Mouse (Mus musculus): Measurements from ENCODE around the gene Cc2d1a. TPM values are rescaled to one million over a fixed set of nuclear protein-coding genes. Genes with fewer than 3 reads are reported as not detected.

Gene Cc2d1a
- polyA plus RNA-seq, 1 experiment, result 27.7 TPM

DNA sequence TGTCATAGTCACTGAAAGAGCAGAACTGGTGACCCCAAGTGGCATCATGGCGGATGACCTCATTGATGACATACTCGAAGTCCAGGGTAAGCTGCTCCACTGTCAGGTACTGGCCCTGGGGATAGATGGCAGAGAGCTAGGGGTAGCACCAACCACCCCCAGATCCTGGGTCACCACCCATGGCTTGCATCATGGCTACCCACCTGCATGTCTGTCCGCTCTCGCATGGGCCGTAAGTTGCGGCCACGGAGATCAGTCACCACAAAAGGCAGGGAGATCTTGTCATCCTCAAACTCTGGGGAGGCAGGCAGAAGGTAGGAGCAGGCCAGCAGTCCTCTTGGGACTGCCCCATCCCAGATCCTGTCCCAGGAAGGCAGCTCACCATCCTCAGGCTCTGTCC is 49.4 kb downstream of the Cc2d1a start:
- Histone ChIP-seq H3K4me3 (replicated peaks; ENCODE audit: extremely low read depth, low read depth, low read length) (no peak overlapping the region), H3K4me1 (ENCODE audit: control insufficient read depth, insufficient read depth, low read length) (no peaks in the 10 kb centered on the region)
- 92% methylated on average over 7 of the region's 7 CpGs for WGBS
- TF ChIP-seq POLR2A (IDR thresholded peaks at IDR 0.05; ENCODE audit: borderline replicate concordance, extremely low read depth, low read depth, low read length), result no peak
- no peak for TF ChIP-seq CTCF (IDR thresholded peaks at IDR 0.05; ENCODE audit: insufficient read depth, low read length)
- no peak for DNase-seq

DNA sequence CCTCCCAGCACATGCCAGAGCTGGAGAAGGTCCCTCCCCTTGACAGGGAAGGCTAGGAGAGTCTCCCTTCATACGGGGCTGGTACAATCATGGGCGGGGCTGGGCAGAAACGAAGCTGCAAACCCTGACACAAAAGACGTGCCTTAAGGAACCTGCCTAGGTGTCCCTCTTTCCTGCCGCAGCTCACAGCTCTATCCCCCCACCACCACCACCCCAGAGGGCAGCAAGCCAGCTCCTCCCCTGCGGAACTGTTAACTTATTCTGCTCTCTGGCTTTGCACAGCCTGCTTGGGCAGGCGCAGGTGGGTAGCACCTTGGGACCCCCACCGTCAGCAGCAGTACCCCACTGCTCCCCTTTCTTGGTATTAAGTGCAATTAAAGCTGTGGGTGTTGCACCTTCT is 51.7 kb downstream of the Cc2d1a start:
- no peak overlapping the region for H3K4me3 ChIP-seq (replicated peaks; ENCODE audit: extremely low read depth, low read depth, low read length)
- no peak for TF ChIP-seq CTCF (IDR thresholded peaks at IDR 0.05; ENCODE audit: insufficient read depth, low read length)
- TF ChIP-seq POLR2A (IDR thresholded peaks at IDR 0.05; ENCODE audit: borderline replicate concordance, extremely low read depth, low read depth, low read length), result no peak
- no peaks in the 10 kb centered on the region for H3K4me1 ChIP-seq (ENCODE audit: control insufficient read depth, insufficient read depth, low read length)
- 65% methylated on average over 8 of the region's 8 CpGs for WGBS
- DNase-seq, result no peak

DNA sequence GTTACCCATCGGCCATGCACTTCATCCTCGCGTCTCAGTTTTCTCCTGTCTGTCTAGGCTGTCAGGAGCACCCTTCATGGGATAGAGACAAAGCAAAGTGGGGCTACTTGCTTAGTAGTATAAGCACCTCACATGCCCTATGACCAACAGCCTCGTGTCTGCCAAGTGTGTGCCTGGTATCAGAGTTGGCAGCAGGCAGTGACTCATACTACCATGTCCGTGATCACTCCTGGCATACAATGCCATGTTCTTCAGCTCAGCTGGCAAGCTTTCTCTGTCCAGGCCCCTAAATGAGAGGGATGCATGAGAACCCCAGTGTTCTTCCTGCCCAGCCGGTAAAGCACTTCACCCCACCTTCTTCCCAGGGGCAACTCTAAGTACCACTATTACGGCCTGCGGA is 57.2 kb downstream of the Cc2d1a start:
- DNase-seq, result no peak
- TF ChIP-seq CTCF (IDR thresholded peaks at IDR 0.05; ENCODE audit: insufficient read depth, low read length) (no peak), POLR2A (IDR thresholded peaks at IDR 0.05; ENCODE audit: borderline replicate concordance, extremely low read depth, low read depth, low read length) (no peak)
- WGBS, result 86% methylated on average over 8 of the region's 8 CpGs
- Histone ChIP-seq H3K4me3 (replicated peaks; ENCODE audit: extremely low read depth, low read depth, low read length) (no peak overlapping the region), H3K4me1 (ENCODE audit: control insufficient read depth, insufficient read depth, low read length) (no peaks in the 10 kb centered on the region)

DNA sequence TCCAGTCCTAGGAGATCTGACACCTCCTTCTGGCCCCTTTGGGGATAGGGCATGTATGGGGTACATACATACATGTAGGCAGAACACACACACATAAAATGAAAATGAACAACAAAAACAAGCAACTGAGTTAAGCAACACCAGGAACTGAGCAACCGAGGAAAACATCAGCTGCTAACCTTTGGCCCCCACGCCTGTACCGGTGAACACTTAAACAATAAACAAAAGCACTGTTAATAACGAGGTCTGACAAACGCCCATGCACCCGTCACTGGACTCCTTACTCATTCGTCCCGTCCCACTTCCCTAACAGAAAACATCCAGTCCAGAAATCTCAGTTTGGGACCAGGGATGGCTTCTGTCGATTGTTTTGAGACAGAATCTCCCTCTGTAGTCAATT is 58.5 kb downstream of the Cc2d1a start:
- DNase-seq, result no peak
- 67% methylated on average over 9 of the region's 9 CpGs for WGBS
- no peak for TF ChIP-seq CTCF (IDR thresholded peaks at IDR 0.05; ENCODE audit: insufficient read depth, low read length)
- TF ChIP-seq POLR2A (IDR thresholded peaks at IDR 0.05; ENCODE audit: borderline replicate concordance, extremely low read depth, low read depth, low read length), result no peak
- H3K4me1 ChIP-seq (ENCODE audit: control insufficient read depth, insufficient read depth, low read length), result no peaks in the 10 kb centered on the region
- no peak overlapping the region for H3K4me3 ChIP-seq (replicated peaks; ENCODE audit: extremely low read depth, low read depth, low read length)

DNA sequence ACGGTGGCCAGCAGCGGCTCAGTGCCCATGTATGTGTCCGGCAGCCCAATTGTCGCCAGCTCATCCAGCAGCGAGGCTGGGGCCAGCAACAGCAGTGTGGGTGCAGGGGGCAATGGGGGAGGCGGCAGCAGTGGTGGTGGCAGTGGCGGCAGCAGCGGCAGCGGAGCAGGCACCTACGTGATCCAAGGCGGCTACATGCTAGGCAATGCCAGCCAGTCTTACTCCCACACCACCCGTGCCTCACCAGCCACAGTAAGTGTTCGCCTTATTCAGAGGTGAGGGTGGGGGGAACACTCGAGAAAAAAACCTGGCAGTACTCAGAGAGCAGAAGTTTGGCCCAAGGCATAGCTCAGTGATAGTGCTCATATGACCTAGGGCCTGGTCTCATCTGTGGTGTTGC is 59.9 kb downstream of the Cc2d1a start:
- 94% methylated on average over 14 of the region's 14 CpGs for WGBS
- DNase-seq, result no peak
- no peaks in the 10 kb centered on the region for H3K4me1 ChIP-seq (ENCODE audit: control insufficient read depth, insufficient read depth, low read length)
- TF ChIP-seq POLR2A (IDR thresholded peaks at IDR 0.05; ENCODE audit: borderline replicate concordance, extremely low read depth, low read depth, low read length) (no peak), CTCF (IDR thresholded peaks at IDR 0.05; ENCODE audit: insufficient read depth, low read length) (no peak)
- H3K4me3 ChIP-seq (replicated peaks; ENCODE audit: extremely low read depth, low read depth, low read length), result no peak overlapping the region

DNA sequence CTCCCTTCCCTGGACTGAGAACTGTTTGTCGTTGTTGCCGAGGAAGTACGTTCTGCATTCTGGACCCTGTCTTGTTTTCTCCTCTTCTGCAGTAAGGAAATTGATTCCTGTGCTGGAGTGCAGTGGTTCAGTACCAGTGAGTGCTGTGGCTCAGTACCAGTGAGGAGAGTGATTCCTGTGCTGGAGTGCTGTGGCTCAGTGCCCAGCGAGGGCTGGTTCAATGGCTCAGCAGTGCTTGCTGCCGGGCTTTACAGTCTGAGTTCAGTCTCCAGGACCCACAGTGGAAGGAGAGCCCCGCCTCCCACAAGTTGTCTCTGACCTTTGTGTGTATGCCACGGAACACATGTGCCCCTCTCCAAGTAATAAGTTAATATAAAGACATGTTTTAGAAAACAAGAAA is 60.6 kb downstream of the Cc2d1a start:
- no peaks in the 10 kb centered on the region for H3K4me1 ChIP-seq (ENCODE audit: control insufficient read depth, insufficient read depth, low read length)
- WGBS, result 89% methylated on average over 7 of the region's 7 CpGs
- TF ChIP-seq CTCF (IDR thresholded peaks at IDR 0.05; ENCODE audit: insufficient read depth, low read length), result no peak
- TF ChIP-seq POLR2A (IDR thresholded peaks at IDR 0.05; ENCODE audit: borderline replicate concordance, extremely low read depth, low read depth, low read length), result no peak
- H3K4me3 ChIP-seq (replicated peaks; ENCODE audit: extremely low read depth, low read depth, low read length), result no peak overlapping the region
- DNase-seq, result no peak

DNA sequence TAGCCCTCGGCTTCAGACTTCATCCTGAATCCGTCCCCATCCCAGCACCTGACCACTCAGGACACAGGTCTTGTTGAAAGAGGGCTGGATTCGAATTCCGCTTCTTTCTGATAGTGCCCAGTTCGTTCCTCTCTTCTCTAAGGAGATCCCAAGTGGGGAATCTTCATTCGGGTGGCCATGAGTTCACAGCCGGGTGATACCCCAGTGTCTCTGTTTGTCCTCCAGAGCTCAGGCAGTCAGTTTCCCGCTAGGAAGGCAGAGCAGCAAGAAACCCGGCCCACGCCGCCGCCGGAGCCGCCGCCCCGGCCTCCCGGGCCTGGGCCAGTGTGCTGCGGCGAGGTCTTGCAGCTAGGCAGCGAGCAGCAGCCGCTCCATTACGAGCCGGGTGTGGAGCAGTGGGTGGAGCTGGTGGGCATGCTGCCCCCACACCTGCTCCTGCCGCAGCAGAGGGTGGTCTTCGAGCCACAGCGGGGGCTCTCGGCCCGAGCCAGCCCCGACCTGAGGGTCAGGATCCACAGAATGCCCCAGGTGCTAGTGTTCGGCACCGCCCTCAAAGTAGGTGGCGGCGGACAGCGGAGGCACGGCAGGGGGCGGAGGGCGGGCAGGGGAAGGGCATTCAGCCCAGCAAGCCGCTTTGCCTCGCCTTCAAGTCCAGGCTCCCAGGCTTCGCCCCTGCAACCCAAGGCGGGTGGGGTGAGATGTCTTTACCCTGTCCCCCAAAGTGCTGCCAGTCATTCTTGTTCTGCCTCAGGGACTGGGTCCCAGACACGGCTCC is 63.2 kb downstream of the Cc2d1a start:
- H3K4me3 ChIP-seq (replicated peaks; ENCODE audit: extremely low read depth, low read depth, low read length), result no peak overlapping the region
- no peak for DNase-seq
- TF ChIP-seq POLR2A (IDR thresholded peaks at IDR 0.05; ENCODE audit: borderline replicate concordance, extremely low read depth, low read depth, low read length), result no peak
- TF ChIP-seq CTCF (IDR thresholded peaks at IDR 0.05; ENCODE audit: insufficient read depth, low read length), result no peak
- WGBS, result 77% methylated on average over 42 of the region's 42 CpGs
- H3K4me1 ChIP-seq (ENCODE audit: control insufficient read depth, insufficient read depth, low read length), result peaks cover 1% of the 10 kb centered on the region; the same call in 1 of the 2 replicates

DNA sequence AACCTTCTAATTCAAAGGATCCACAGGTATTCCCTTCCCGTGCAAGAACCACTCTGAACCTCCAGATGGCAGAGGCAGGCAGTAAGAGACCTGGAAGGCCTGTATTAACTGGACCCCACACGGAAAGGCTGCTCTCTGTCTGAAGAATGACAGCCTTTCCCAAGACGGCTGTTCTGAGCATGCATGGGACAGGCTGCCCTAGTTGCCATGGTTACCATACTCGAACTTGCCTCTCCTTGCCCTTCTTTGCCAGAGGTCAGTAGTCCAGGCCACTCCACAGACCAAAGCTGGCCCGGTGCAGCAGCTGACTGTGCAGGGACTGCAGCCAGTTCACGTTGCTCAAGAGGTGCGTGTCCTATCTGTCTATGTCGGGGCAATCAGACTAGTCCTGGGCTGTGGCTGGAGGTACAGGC is 63.9 kb downstream of the Cc2d1a start:
- 45% methylated on average over 8 of the region's 8 CpGs for WGBS
- no peak overlapping the region for H3K4me3 ChIP-seq (replicated peaks; ENCODE audit: extremely low read depth, low read depth, low read length)
- TF ChIP-seq CTCF (IDR thresholded peaks at IDR 0.05; ENCODE audit: insufficient read depth, low read length) (no peak), POLR2A (IDR thresholded peaks at IDR 0.05; ENCODE audit: borderline replicate concordance, extremely low read depth, low read depth, low read length) (no peak)
- DNase-seq, result peak; percentile 18
- H3K4me1 ChIP-seq (ENCODE audit: control insufficient read depth, insufficient read depth, low read length), result peaks cover 3% of the 10 kb centered on the region; the same call in 1 of the 2 replicates

Other genes starting within 250 kb of the Cc2d1a start
- gene Adgrl1, start 247.8 kb downstream of the Cc2d1a start, polyA plus RNA-seq (2012; rRNA removed), result 81.1 and 86.4 TPM in 2 replicates
- gene Gm10644, start 192.7 kb downstream of the Cc2d1a start, polyA plus RNA-seq (2012; rRNA removed), result 1.7 and 2.0 TPM in 2 replicates
- 7.5 and 7.9 TPM in 2 replicates for gene Asf1b, start 192.4 kb downstream of the Cc2d1a start, polyA plus RNA-seq (2012; rRNA removed)
- 57.0 and 79.9 TPM in 2 replicates for gene Prkaca, start 174.9 kb downstream of the Cc2d1a start, polyA plus RNA-seq (2012; rRNA removed)
- gene Samd1, start 150.3 kb downstream of the Cc2d1a start, polyA plus RNA-seq (2012; rRNA removed), result 37.0 and 37.9 TPM in 2 replicates
- 0.35 and 0.36 TPM in 2 replicates for gene 1700067K01Rik, start 146.4 kb downstream of the Cc2d1a start, polyA plus RNA-seq (2012; rRNA removed)
- gene 2210011C24Rik, start 135.8 kb downstream of the Cc2d1a start, polyA plus RNA-seq (2012; rRNA removed), result 29.5 and 57.0 TPM in 2 replicates
- gene Palm3, start 126.5 kb downstream of the Cc2d1a start, polyA plus RNA-seq (2012; rRNA removed), result 0.42 and 0.89 TPM in 2 replicates
- gene Il27ra, start 105.3 kb downstream of the Cc2d1a start, polyA plus RNA-seq (2012; rRNA removed), result 7.5 and 8.4 TPM in 2 replicates
- gene Rln3, start 102.9 kb downstream of the Cc2d1a start, polyA plus RNA-seq (2012; rRNA removed), result 0.22 and 0.71 TPM in 2 replicates
- gene Gm10643, start 82.8 kb downstream of the Cc2d1a start, polyA plus RNA-seq (2012; rRNA removed), result 0.71 and 1.0 TPM in 2 replicates
- 29.8 and 30.7 TPM in 2 replicates for gene Rfx1, start 81.1 kb downstream of the Cc2d1a start, polyA plus RNA-seq (2012; rRNA removed)
- 36.1 and 42.5 TPM in 2 replicates for gene Dcaf15, start 43.2 kb downstream of the Cc2d1a start, polyA plus RNA-seq (2012; rRNA removed)
- gene Podnl1, start 21.9 kb downstream of the Cc2d1a start, polyA plus RNA-seq (2012; rRNA removed), result 1.8 and 2.4 TPM in 2 replicates
- 1.0 and 1.1 TPM in 2 replicates for gene 4930432K21Rik, start 89 bp upstream of the Cc2d1a start, polyA plus RNA-seq (2012; rRNA removed)
- 0.18 and 0.54 TPM in 2 replicates for gene Nanos3, start 37.3 kb upstream of the Cc2d1a start, polyA plus RNA-seq (2012; rRNA removed)
- 21.2 and 24.0 TPM in 2 replicates for gene Zswim4, start 89.1 kb upstream of the Cc2d1a start, polyA plus RNA-seq (2012; rRNA removed)
- 116 and 149 TPM in 2 replicates for gene D8Ertd738e, start 101.8 kb upstream of the Cc2d1a start, polyA plus RNA-seq (2012; rRNA removed)
- 66.2 and 78.8 TPM in 2 replicates for gene Mri1, start 109.4 kb upstream of the Cc2d1a start, polyA plus RNA-seq (2012; rRNA removed)
- 37.6 and 63.7 TPM in 2 replicates for gene Ccdc130, start 122.4 kb upstream of the Cc2d1a start, polyA plus RNA-seq (2012; rRNA removed)
- gene Cacna1a, start 240.5 kb upstream of the Cc2d1a start, polyA plus RNA-seq (2012; rRNA removed), result 11.3 and 13.3 TPM in 2 replicates

Data from lung, adult 2 months (tissue).